24 mouse cellular contexts compared by ENCODE assay signal in genomic region chr13:29688851-29689250, GRCm38 (mm10).
DNase-seq lines count a peak whose midpoint lies in the region; ATAC-seq and TF ChIP-seq lines count a peak whose summit lies in the region.
"Had no signal": no experiment of that assay in that cellular context is flagged by ENCODE, and none has a peak within 500 bp of the region (broad histone marks: within the 10 kb centered on the region; RNA-seq: fewer than 3 reads in every experiment).

No protein-coding gene starts in this region.

- H3K9ac ChIP-seq in kidney, postnatal 0 days (ENCODE audit: low read depth, low read length): no peak overlapping the region
- H3K9ac ChIP-seq: embryonic facial prominence, embryonic 15.5 days; hindbrain, embryonic 14.5 days had no signal

- H3K4me1 ChIP-seq in kidney, postnatal 0 days (replicated peaks; ENCODE audit: insufficient read depth, low read length): no peaks in the 10 kb centered on the region
- H3K4me1 ChIP-seq: embryonic facial prominence, embryonic 15.5 days; forebrain, embryonic 10.5 days; hindbrain, embryonic 10.5 days had no signal

- H3K4me2 ChIP-seq in kidney, postnatal 0 days (ENCODE audit: low read length): no peak overlapping the region; the same call in 1 of the 2 replicates
- H3K4me2 ChIP-seq: embryonic facial prominence, embryonic 15.5 days; hindbrain, embryonic 14.5 days had no signal

- no peak for TF ChIP-seq CTCF in kidney, postnatal 0 days (IDR thresholded peaks at IDR 0.05; ENCODE audit: low read depth)

- no peaks in the 10 kb centered on the region for H3K36me3 ChIP-seq in kidney, postnatal 0 days (ENCODE audit: insufficient read depth, low read length)
- H3K36me3 ChIP-seq: embryonic facial prominence, embryonic 15.5 days; forebrain, embryonic 10.5 days; hindbrain, embryonic 10.5 days had no signal

- peak overlapping the region; percentile 62; the same call in 1 of the 2 replicates for H3K27ac ChIP-seq in kidney, postnatal 0 days
- H3K27ac ChIP-seq: embryonic facial prominence, embryonic 15.5 days; forebrain, embryonic 10.5 days; hindbrain, embryonic 10.5 days; hindbrain, embryonic 14.5 days had no signal

- no peak for ATAC-seq in kidney, postnatal 0 days (replicated peaks; ENCODE audit: low FRiP score, low read depth)
- ATAC-seq: CD4-positive, CD25-positive, alpha-beta regulatory T cell, adult 4 months; forebrain, embryonic 14.5 days had no signal

- H3K27me3 ChIP-seq in kidney, postnatal 0 days (ENCODE audit: insufficient read depth, low read length): no peaks in the 10 kb centered on the region
- H3K27me3 ChIP-seq: embryonic facial prominence, embryonic 15.5 days had no signal

- WGBS in kidney, postnatal 0 days: 59% methylated on average over 6 of the region's 6 CpGs

- no peak overlapping the region for H3K4me3 ChIP-seq in kidney, postnatal 0 days (replicated peaks; ENCODE audit: low read depth, low read length)
- H3K4me3 ChIP-seq: embryonic facial prominence, embryonic 15.5 days; erythroblast, embryonic 14.5 days; forebrain, embryonic 10.5 days; hindbrain, embryonic 10.5 days had no signal

- no peaks in the 10 kb centered on the region for H3K9me3 ChIP-seq in kidney, postnatal 0 days (replicated peaks; ENCODE audit: low read length)
- H3K9me3 ChIP-seq: embryonic facial prominence, embryonic 15.5 days; forebrain, embryonic 10.5 days; G1E; hindbrain, embryonic 10.5 days had no signal

- DNase-seq in heart, adult 11 months: peak; percentile 41
- DNase-seq in heart, postnatal 4 days: no peak
- DNase-seq in kidney, adult 9 months: peak; percentile 79
- no peak for DNase-seq in kidney, postnatal 0 days (ENCODE audit: low spot score)
- peak; percentile 55 to 60 for DNase-seq in kidney, postnatal 36 days
- no peak for DNase-seq in thymus, postnatal 36 days
- no peak for DNase-seq in cerebellum, adult 11 months
- no peak for DNase-seq in gastrocnemius, adult 8-10 months (ENCODE audit: low spot score in 2 of 2)
- DNase-seq: adrenal gland, adult 8-10 months; adrenal gland, postnatal 36 days; B cell, adult 2 months; cerebellum, adult 8-10 months; cerebellum, postnatal 14 days; embryo, embryonic 11 days; gastrocnemius, postnatal 25 days; heart, postnatal 14 days had no signal

Comparison
In these comparisons a context has a peak if more than half of its experiments do, and no peak if none do; other contexts are left out.
1. DNase-seq: peak in heart, adult 11 months (single experiment), kidney, adult 9 months (single experiment) and kidney, postnatal 36 days (2 of 2); none in heart, postnatal 4 days (single experiment), kidney, postnatal 0 days (single experiment), thymus, postnatal 36 days (0 of 2), cerebellum, adult 11 months (single experiment) and gastrocnemius, adult 8-10 months (0 of 2).